Mouse (Mus musculus): ENCODE measurements around the gene Sh3rf1.

The Sh3rf1 gene

GRCm38 (mm10) chr8:61427916-61428681, 204.4 kb downstream of the Sh3rf1 start:
- DNase-seq = no peak

- DNase-seq = no peak
Observed at GRCm38 (mm10) chr8:61428821-61429482, 205.3 kb downstream of the Sh3rf1 start.

- no peak for DNase-seq
Observed at GRCm38 (mm10) chr8:61435481-61435880, 211.8 kb downstream of the Sh3rf1 start.

- no peak for DNase-seq
Observed at GRCm38 (mm10) chr8:61436147-61436546, 212.5 kb downstream of the Sh3rf1 start.

- DNase-seq = no peak
Observed at GRCm38 (mm10) chr8:61436586-61437304, 213.1 kb downstream of the Sh3rf1 start.

GRCm38 (mm10) chr8:61437305-61437605, 213.6 kb downstream of the Sh3rf1 start:
- no peak for DNase-seq

- DNase-seq = no peak
Observed at GRCm38 (mm10) chr8:61442988-61443387, 219.3 kb downstream of the Sh3rf1 start.

GRCm38 (mm10) chr8:61444358-61444757, 220.7 kb downstream of the Sh3rf1 start:
- peak in 1 of 2 experiments; percentile 27 for DNase-seq

All from kidney, postnatal 4 days (tissue).